Mouse (Mus musculus): ENCODE measurements at regions not wholly inside any gene's neighbourhood (a gene's known extent, or its start where the extent isn't known, plus 50 kb on each side); places are given as distances from the start of the nearest gene placed in this dataset.

DNA sequence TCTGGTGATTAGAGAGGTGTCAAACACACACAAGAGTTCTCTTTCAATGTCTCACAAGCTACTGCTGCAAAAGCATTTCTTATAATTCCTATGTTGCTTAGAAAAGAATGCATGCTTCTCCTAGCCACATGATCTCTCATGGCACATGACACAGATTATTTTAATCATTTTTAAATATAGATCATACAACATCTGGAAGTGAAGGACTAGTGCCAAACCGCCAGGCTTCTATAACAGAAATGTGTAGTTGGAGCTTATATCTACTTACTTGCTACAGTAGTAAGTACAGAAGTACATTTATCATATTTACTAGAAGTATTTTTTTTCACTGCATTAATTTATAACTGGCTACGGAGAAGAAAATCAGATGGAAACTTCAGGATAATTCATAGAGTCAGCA is 611.3 kb downstream of the Dach1 start:
- 66% methylated on average over 2 of the region's 2 CpGs for WGBS
- no peak overlapping the region for H3K27ac ChIP-seq (replicated peaks)
- no peaks in the 10 kb centered on the region for H3K9me3 ChIP-seq (ENCODE audit: control insufficient read depth, low read length)
- DNase-seq (ENCODE audit: low spot score) (no peak), ATAC-seq (ENCODE audit: low FRiP score, low TSS enrichment) (no peak)
- no peaks in the 10 kb centered on the region for H3K27me3 ChIP-seq (ENCODE audit: control insufficient read depth, insufficient read depth, low read length)
- no peak overlapping the region for H3K9ac ChIP-seq (ENCODE audit: low read length)
- H3K36me3 ChIP-seq (ENCODE audit: control insufficient read depth, insufficient read depth, low read length): no peaks in the 10 kb centered on the region
- H3K4me1 ChIP-seq (replicated peaks; ENCODE audit: control insufficient read depth, insufficient read depth): no peaks in the 10 kb centered on the region
- no peak overlapping the region for H3K4me2 ChIP-seq (replicated peaks; ENCODE audit: low read depth)
- no peak overlapping the region for H3K4me3 ChIP-seq (ENCODE audit: low read depth, low read length)
- TF ChIP-seq EP300 (optimal IDR thresholded peaks at IDR 0.05): no peak
- no peak for TF ChIP-seq CTCF (IDR thresholded peaks at IDR 0.05; ENCODE audit: low read depth)

DNA sequence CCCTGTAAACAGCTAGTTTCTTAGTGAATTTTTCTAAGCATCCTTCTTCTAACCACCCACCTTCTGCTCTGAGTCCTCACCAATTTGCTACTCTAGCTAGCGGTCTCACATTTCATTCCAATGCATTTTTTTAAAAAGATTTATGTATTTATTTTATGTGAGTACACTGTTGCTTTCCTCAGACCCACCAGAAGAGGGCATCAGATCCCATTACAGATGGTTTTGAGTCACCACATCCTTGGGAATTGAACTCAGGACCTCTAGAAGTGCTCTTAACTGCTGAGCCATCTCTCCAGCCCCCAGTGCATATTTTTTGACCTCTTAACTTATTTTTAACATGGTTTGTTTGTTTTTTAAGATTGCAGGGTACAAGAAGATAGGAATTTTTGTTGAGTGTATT is 611.7 kb downstream of the Dach1 start:
- Histone ChIP-seq H3K36me3 (ENCODE audit: control insufficient read depth, insufficient read depth, low read length) (no peaks in the 10 kb centered on the region), H3K9ac (ENCODE audit: low read length) (no peak overlapping the region), H3K4me2 (replicated peaks; ENCODE audit: low read depth) (no peak overlapping the region), H3K27me3 (ENCODE audit: control insufficient read depth, insufficient read depth, low read length) (no peaks in the 10 kb centered on the region), H3K27ac (replicated peaks) (no peak overlapping the region), H3K4me3 (ENCODE audit: low read depth, low read length) (no peak overlapping the region), H3K9me3 (ENCODE audit: control insufficient read depth, low read length) (no peaks in the 10 kb centered on the region), H3K4me1 (replicated peaks; ENCODE audit: control insufficient read depth, insufficient read depth) (no peaks in the 10 kb centered on the region)
- WGBS: 81% methylated on average over 1 of the region's 1 CpGs
- no peak for ATAC-seq (ENCODE audit: low FRiP score, low TSS enrichment)
- TF ChIP-seq CTCF (IDR thresholded peaks at IDR 0.05; ENCODE audit: low read depth): peak; percentile 48
- no peak for TF ChIP-seq EP300 (optimal IDR thresholded peaks at IDR 0.05)
- no peak for DNase-seq (ENCODE audit: low spot score)

DNA sequence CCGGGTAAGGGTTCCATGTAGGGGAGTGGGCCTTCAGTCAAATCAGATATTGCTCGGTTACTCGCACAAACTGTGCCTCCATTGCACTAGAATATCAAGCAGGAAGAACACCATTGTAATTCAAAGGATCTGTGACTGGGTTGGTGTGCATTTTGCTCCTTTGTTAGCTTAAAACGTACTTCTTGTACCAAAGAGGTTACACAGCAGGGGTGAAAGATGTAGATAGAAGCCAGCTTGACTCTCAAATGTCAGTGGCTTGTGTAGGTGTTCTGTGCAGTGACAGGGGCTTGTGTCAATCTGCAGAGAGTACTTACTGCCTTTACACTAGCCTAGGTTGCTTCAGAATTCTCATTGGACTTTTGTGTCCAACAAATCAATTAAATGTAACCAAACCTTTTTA is 623.3 kb downstream of the Dach1 start:
- no peak for TF ChIP-seq EP300 (optimal IDR thresholded peaks at IDR 0.05)
- TF ChIP-seq CTCF (IDR thresholded peaks at IDR 0.05; ENCODE audit: low read depth): no peak
- no peak overlapping the region for H3K4me3 ChIP-seq (ENCODE audit: low read depth, low read length)
- no peaks in the 10 kb centered on the region for H3K36me3 ChIP-seq (ENCODE audit: control insufficient read depth, insufficient read depth, low read length)
- H3K4me2 ChIP-seq (replicated peaks; ENCODE audit: low read depth): no peak overlapping the region
- DNase-seq (ENCODE audit: low spot score) (no peak), ATAC-seq (ENCODE audit: low FRiP score, low TSS enrichment) (no peak)
- H3K9ac ChIP-seq (ENCODE audit: low read length): no peak overlapping the region
- WGBS: 85% methylated on average over 4 of the region's 4 CpGs
- H3K27me3 ChIP-seq (ENCODE audit: control insufficient read depth, insufficient read depth, low read length): no peaks in the 10 kb centered on the region
- H3K4me1 ChIP-seq (replicated peaks; ENCODE audit: control insufficient read depth, insufficient read depth): no peaks in the 10 kb centered on the region
- H3K27ac ChIP-seq (replicated peaks): no peak overlapping the region
- no peaks in the 10 kb centered on the region for H3K9me3 ChIP-seq (ENCODE audit: control insufficient read depth, low read length)

- peak; percentile 54; the same call in 1 of the 2 replicates for ATAC-seq (ENCODE audit: low FRiP score, low TSS enrichment)
- 55% methylated on average over 6 of the region's 6 CpGs for WGBS
- H3K36me3 ChIP-seq (ENCODE audit: control insufficient read depth, insufficient read depth, low read length): no peaks in the 10 kb centered on the region
- TF ChIP-seq EP300 (optimal IDR thresholded peaks at IDR 0.05): no peak
- no peak for TF ChIP-seq CTCF (IDR thresholded peaks at IDR 0.05; ENCODE audit: low read depth)
- H3K4me3 ChIP-seq (ENCODE audit: low read depth, low read length): no peak overlapping the region
- H3K4me2 ChIP-seq (replicated peaks; ENCODE audit: low read depth): no peak overlapping the region
- no peak overlapping the region for H3K27ac ChIP-seq (replicated peaks)
- no peak overlapping the region for H3K9ac ChIP-seq (ENCODE audit: low read length)
- peak; percentile 37 for DNase-seq (ENCODE audit: low spot score)
- H3K27me3 ChIP-seq (ENCODE audit: control insufficient read depth, insufficient read depth, low read length): no peaks in the 10 kb centered on the region
- H3K9me3 ChIP-seq (ENCODE audit: control insufficient read depth, low read length): no peaks in the 10 kb centered on the region
- no peaks in the 10 kb centered on the region for H3K4me1 ChIP-seq (replicated peaks; ENCODE audit: control insufficient read depth, insufficient read depth)
These were observed 625.3 kb downstream of the Dach1 start for GRCm38 (mm10) chr14:97544307-97544706.

DNA sequence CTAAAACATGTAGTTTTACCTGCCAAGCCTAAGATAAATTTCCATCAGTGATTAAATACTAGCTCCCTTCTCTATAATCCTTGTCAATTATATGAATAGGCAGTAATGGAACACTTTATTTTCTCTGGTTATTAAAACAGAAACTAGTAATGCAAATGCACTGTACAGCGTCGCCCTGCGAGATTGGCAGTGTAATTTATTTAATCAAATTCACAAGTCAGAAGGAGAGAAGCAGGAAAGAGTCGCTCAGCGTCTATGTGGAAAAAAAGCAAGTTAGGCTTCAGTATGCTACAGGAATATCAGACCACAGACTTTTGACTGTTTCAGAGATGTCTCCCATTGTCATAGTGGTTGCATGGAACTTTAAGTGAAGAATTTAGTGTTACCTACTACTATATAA is 632.6 kb downstream of the Dach1 start:
- no peaks in the 10 kb centered on the region for H3K4me1 ChIP-seq (replicated peaks; ENCODE audit: control insufficient read depth, insufficient read depth)
- no peak overlapping the region for H3K4me3 ChIP-seq (ENCODE audit: low read depth, low read length)
- no peak for DNase-seq (ENCODE audit: low spot score)
- TF ChIP-seq EP300 (optimal IDR thresholded peaks at IDR 0.05): no peak
- TF ChIP-seq CTCF (IDR thresholded peaks at IDR 0.05; ENCODE audit: low read depth): no peak
- no peaks in the 10 kb centered on the region for H3K36me3 ChIP-seq (ENCODE audit: control insufficient read depth, insufficient read depth, low read length)
- no peak for ATAC-seq (ENCODE audit: low FRiP score, low TSS enrichment)
- no peaks in the 10 kb centered on the region for H3K9me3 ChIP-seq (ENCODE audit: control insufficient read depth, low read length)
- H3K4me2 ChIP-seq (replicated peaks; ENCODE audit: low read depth): no peak overlapping the region
- no peak overlapping the region for H3K9ac ChIP-seq (ENCODE audit: low read length)
- WGBS: 66% methylated on average over 5 of the region's 5 CpGs
- H3K27ac ChIP-seq (replicated peaks): no peak overlapping the region
- no peaks in the 10 kb centered on the region for H3K27me3 ChIP-seq (ENCODE audit: control insufficient read depth, insufficient read depth, low read length)

DNA sequence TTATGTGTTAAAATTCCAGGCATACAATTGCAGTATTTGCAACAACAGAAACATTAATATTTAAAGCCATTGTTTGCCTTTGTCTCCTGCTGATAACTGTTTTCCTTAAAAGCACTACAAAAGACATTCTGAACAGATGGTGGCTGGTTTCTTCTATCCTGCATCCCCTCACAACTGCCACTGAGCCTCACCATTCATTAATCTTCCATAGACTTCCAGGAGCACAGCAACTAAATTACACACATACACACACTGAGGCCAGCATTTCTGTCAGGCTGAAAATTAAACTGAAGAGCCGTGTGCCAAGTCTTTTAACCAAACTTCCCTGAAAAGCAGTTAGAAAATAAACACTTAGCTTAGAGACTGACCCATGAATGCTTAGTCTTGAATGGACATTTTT is 658.2 kb downstream of the Dach1 start:
- no peak overlapping the region for H3K9ac ChIP-seq (ENCODE audit: low read length)
- DNase-seq (ENCODE audit: low spot score) (no peak), ATAC-seq (ENCODE audit: low FRiP score, low TSS enrichment) (no peak)
- H3K27me3 ChIP-seq (ENCODE audit: control insufficient read depth, insufficient read depth, low read length): no peaks in the 10 kb centered on the region
- no peaks in the 10 kb centered on the region for H3K4me1 ChIP-seq (replicated peaks; ENCODE audit: control insufficient read depth, insufficient read depth)
- 8% methylated on average over 1 of the region's 1 CpGs for WGBS
- H3K4me2 ChIP-seq (replicated peaks; ENCODE audit: low read depth): no peak overlapping the region
- H3K9me3 ChIP-seq (ENCODE audit: control insufficient read depth, low read length): no peaks in the 10 kb centered on the region
- no peak overlapping the region for H3K4me3 ChIP-seq (ENCODE audit: low read depth, low read length)
- TF ChIP-seq EP300 (optimal IDR thresholded peaks at IDR 0.05): no peak
- no peak for TF ChIP-seq CTCF (IDR thresholded peaks at IDR 0.05; ENCODE audit: low read depth)
- H3K27ac ChIP-seq (replicated peaks): no peak overlapping the region
- H3K36me3 ChIP-seq (ENCODE audit: control insufficient read depth, insufficient read depth, low read length): no peaks in the 10 kb centered on the region
